Mouse (Mus musculus) heart, postnatal 0 days (tissue): ENCODE measurements around the gene Capzb.

ENCODE experiments used
- CTCF ChIP-seq: IDR thresholded peaks from 2 replicates; pipeline ENCODE4 v1.5.1; 2016; ENCODE audit warnings: antibody characterized with exemption, control low read depth, low read depth
- EP300 ChIP-seq: IDR thresholded peaks from 2 replicates; pipeline ENCODE4 v1.6.1; 2016; ENCODE audit warnings: antibody characterized with exemption, low read depth

GRCm38 (mm10) chr4:139213935-139214371 is 21.3 kb downstream of the Capzb start:
- TF ChIP-seq CTCF (no peak), EP300 (no peak)
